Mouse (Mus musculus) midbrain, embryonic 12.5 days (tissue): ENCODE data around the gene Il2rg. TPM values are rescaled to one million over a fixed set of nuclear protein-coding genes. Genes with fewer than 3 reads are reported as not detected.

Experiments
- ATAC-seq: fragments of 200-750 bp; cut with Nextera tagmentation; 2 replicates; pipeline ENCODE4 v1.8.0; 2017; ENCODE audit warnings: low read depth, moderate TSS enrichment, moderate library complexity; ENCODE audit not compliant: low FRiP score
- H3K27ac ChIP-seq: fragments of 300-500 bp; sonication (generic); replicated peaks from 2 replicates; pipeline ENCODE4 v1.5.1; 2016; ENCODE audit warnings: mild to moderate bottlenecking
- H3K27me3 ChIP-seq: fragments of 300-500 bp; sonication (generic); 2 replicates; pipeline ENCODE4 v1.6.1; 2016; ENCODE audit warnings: mild to moderate bottlenecking
- H3K36me3 ChIP-seq: fragments of 300-500 bp; sonication (generic); 2 replicates; pipeline ENCODE4 v1.6.1; 2016
- H3K4me1 ChIP-seq: fragments of 300-500 bp; sonication (generic); 2 replicates; pipeline ENCODE4 v1.6.1; 2016
- H3K4me2 ChIP-seq: fragments of 300-500 bp; sonication (generic); replicated peaks from 2 replicates; pipeline ENCODE4 v1.6.1; 2016; ENCODE audit warnings: mild to moderate bottlenecking, moderate library complexity
- H3K4me3 ChIP-seq: fragments of 300-500 bp; sonication (generic); 2 replicates; pipeline ENCODE4 v1.5.1; 2016; ENCODE audit warnings: mild to moderate bottlenecking
- H3K9ac ChIP-seq: fragments of 300-500 bp; sonication (generic); replicated peaks from 2 replicates; pipeline ENCODE4 v1.6.1; 2016; ENCODE audit warnings: mild to moderate bottlenecking, moderate library complexity
- H3K9me3 ChIP-seq: fragments of 300-500 bp; sonication (generic); 2 replicates; pipeline ENCODE4 v1.6.1; 2016; ENCODE audit warnings: mild to moderate bottlenecking
- WGBS: fragments of 180-500 bp; shearing (Covaris S2); methylation state at CpG from one replicate; pipeline ENCODE4 v1.1.7; 2016; 5-methylcytosine and 5-hydroxymethylcytosine counted together
- polyA plus RNA-seq: library from polyadenylated mRNA; unstranded; fragments of >200 nt; fragmentation: Nextera tagmentation; extraction: Ambion mirVana; gene quantifications from 2 replicates; pipeline ENCODE4 v1.2.1, GENCODE M21; 2016

Gene Il2rg
- polyA plus RNA-seq: 3.1 and 4.1 TPM in 2 replicates

DNA sequence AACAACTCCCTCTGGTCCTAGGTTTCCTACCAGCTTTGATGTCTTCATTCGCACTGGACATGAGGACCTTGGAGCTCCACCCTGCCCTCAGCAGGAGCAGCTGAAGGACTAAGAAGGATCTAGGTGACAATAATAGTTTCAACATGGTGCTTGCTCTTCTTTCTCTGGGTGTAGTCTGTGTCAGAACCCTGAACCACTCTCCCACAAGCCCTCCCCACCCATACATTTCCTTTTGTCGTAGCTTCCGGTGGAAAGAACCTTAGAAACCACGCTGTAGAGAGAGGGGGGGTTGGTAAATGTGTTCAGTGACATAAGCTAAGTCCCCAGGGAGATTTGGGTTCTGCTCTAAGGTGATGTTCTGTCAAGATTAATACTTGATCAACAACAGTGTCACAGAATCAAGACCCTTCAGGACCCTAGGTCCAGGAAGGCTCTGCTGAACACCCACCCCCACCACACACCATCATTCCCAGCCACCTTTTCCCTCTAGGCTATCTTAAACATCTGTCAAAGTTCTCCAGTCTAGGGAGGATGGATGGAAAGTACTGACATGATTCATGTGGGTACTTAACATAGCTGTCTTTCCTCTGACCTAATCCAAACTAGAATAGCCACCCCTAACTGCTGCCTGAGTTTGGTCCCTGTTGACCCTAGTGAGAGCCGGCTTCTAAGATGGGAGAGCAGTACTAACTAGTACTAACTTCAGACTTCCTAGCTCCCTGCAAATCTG, at the start of gene Il2rg:
Gene Il2rg (minus strand): TSS at position 231 of the 730 bp plus-strand sequence.
- no peaks in the 10 kb centered on the region for H3K9me3 ChIP-seq
- no peak within 1 kb of the TSS for H3K4me2 ChIP-seq
- no peaks in the 10 kb centered on the region; the same call in 1 of the 2 replicates for H3K27me3 ChIP-seq
- H3K36me3 ChIP-seq: no peaks in the 10 kb centered on the region
- 82% methylated on average over 5 of the region's 5 CpGs for WGBS
- no peak for ATAC-seq
- no peak within 1 kb of the TSS for H3K4me3 ChIP-seq
- H3K9ac ChIP-seq: no peak within 1 kb of the TSS
- H3K4me1 ChIP-seq: no peaks in the 10 kb centered on the region
- H3K27ac ChIP-seq: no peak within 1 kb of the TSS

DNA sequence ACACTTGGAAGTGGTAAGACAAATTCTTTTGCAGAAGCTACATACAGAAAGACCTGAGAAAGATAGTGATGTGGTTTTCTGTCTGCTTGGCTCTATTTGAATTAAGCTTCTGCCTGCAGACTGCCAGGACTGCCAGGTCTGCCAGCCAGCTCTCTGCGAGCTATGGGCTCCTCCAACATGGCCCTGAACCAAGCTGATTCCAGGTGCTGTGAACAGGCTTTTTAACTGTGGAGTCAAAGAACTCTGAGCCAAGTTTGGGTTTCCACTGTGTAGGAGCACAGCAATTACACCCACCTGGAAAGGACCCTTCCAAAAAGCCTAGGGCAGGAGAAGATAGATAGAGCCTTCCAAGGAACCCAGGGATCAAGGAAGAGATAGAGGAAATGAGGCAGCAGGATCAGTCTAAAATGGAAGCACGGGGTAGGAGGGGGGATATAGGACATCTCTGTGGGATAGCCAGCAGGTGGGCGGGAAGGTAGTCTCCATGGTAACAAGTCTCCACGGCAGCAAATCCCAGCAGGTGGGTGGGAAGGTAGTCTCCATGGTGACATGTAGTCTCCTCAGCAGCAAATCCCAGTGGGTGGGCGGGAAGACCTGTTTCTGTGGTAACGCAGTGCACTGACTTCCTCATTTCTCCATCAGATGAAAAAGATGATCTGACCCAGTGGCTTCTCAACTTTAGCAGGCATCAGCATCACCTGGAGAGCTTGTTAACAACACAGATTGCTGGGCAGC, 45.7 kb upstream of the Il2rg start:
- Histone ChIP-seq H3K4me1 (peaks cover 8% of the 10 kb centered on the region; the same call in 1 of the 2 replicates), H3K9ac (no peak overlapping the region), H3K4me2 (no peak overlapping the region), H3K9me3 (no peaks in the 10 kb centered on the region), H3K36me3 (peaks cover 26% of the 10 kb centered on the region), H3K27ac (0 out of 2 replicates have a peak overlapping the region, but pooled peaks have one; percentile 20), H3K4me3 (no peak overlapping the region), H3K27me3 (peaks cover 9% of the 10 kb centered on the region; the same call in 1 of the 2 replicates)
- 0 out of 2 replicates have a peak, but pooled peaks have one; percentile 52 for ATAC-seq
- 33% methylated on average over 6 of the region's 6 CpGs for WGBS

DNA sequence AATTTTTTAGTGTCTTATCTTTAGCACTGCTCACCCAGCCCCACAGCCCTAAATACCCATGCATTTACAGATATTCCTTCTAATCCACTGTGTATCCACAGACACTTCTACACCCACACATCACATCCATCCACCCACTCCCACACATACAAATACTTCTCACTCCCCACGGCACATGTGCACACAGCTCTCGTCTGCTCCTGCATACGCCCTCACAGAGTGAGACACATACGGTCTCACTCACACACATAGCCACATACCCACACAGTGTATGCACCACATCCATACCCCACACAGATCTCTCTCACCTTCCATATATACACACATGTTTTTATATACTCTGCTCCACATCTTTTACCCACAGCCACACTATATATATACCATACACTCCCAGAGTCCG, 41.2 kb upstream of the Il2rg start:
- no peak overlapping the region for H3K4me2 ChIP-seq
- H3K36me3 ChIP-seq: peaks cover 13% of the 10 kb centered on the region
- H3K4me3 ChIP-seq: no peak overlapping the region
- 94% methylated on average over 5 of the region's 5 CpGs for WGBS
- H3K27me3 ChIP-seq: peaks cover 22% of the 10 kb centered on the region
- no peak for ATAC-seq
- no peak overlapping the region for H3K9ac ChIP-seq
- peaks cover 12% of the 10 kb centered on the region for H3K4me1 ChIP-seq
- H3K27ac ChIP-seq: no peak overlapping the region
- H3K9me3 ChIP-seq: no peaks in the 10 kb centered on the region

DNA sequence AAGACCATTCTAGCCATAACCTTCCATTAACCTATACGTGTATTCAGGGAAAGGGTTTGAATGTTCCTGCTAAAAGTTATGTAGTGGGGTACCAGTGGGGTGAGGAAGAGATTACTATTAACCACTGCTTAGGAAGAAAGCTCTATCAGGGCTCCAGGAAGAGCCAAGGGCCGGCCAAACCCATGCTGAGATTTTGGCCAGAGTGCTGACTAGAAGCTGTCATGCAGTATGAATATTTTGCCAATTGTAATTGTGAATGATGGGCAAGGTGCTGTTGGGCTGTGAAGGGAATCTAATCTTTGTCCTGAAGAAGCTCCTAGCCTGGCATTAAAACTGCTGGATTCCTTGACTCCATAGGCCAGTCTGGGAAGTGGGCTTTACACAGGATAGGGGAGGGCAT, 36.6 kb upstream of the Il2rg start:
- H3K27ac ChIP-seq: no peak overlapping the region
- H3K4me3 ChIP-seq: no peak overlapping the region
- 34% methylated on average over 2 of the region's 2 CpGs for WGBS
- H3K27me3 ChIP-seq: peaks cover 41% of the 10 kb centered on the region
- H3K4me2 ChIP-seq: no peak overlapping the region
- peaks cover 36% of the 10 kb centered on the region for H3K4me1 ChIP-seq
- peaks cover 4% of the 10 kb centered on the region for H3K36me3 ChIP-seq
- no peak overlapping the region for H3K9ac ChIP-seq
- ATAC-seq: no peak
- H3K9me3 ChIP-seq: no peaks in the 10 kb centered on the region

DNA sequence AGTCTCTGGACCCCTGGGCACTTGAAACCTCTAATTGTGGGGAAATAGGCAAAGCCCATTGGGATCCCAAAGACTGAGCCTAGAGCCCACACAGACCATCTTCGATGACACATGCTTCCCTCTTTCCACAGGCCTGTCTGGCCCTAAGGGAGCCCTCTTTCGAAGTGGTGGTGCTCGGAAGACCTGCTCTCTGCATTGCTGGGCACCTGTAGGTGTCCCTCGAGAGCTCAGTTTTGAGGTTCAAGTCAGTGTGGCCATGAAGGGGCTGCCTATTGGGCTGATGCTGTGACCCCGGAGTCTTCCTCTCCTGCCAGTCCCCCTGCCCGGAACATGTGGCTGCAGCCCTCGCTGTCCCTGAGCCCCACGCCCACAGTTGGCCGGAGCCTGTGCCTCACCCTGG, 33.6 kb upstream of the Il2rg start:
- Histone ChIP-seq H3K27me3 (peaks cover 32% of the 10 kb centered on the region), H3K4me3 (peak overlapping the region; percentile 49; the same call in 1 of the 2 replicates), H3K4me1 (peaks cover 36% of the 10 kb centered on the region), H3K9me3 (no peaks in the 10 kb centered on the region), H3K27ac (no peak overlapping the region), H3K9ac (no peak overlapping the region; the same call in 1 of the 2 replicates), H3K4me2 (peak overlapping the region; percentile 51), H3K36me3 (peaks cover 3% of the 10 kb centered on the region; the same call in 1 of the 2 replicates)
- ATAC-seq: no peak
- 61% methylated on average over 9 of the region's 9 CpGs for WGBS

DNA sequence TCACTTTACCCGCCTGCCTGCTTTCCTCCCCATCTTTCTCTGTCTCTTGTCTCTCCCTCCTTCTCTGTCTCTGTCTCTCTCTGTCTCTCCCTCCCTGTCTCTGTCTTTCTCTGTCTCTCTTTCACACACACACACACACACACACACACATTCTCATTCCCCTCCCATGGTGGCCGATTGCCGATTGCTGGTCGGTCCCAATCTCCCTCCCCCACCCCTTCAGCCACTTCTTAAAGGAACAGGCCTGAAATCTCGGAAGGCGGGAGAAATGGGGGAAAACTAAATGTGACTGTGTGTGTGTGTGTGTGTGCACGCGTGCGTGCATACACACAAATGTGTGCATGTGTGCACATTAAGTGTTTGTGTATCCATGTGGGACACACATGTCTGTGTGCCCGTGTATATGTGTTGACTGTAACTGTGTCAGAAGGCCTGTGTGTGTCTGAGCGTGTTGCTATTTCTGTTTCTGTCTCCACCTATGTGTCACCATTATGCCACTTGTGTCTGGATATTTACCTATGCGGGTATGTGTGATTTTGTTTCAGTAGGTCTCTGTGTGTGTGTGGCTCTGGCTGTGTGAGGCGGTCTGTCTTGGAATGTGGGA, 32.5 kb upstream of the Il2rg start:
- Histone ChIP-seq H3K27ac (peak overlapping the region; percentile 75), H3K9me3 (no peaks in the 10 kb centered on the region), H3K4me2 (peak overlapping the region; percentile 51), H3K27me3 (peaks cover 37% of the 10 kb centered on the region; the same call in 1 of the 2 replicates), H3K4me3 (peak overlapping the region; percentile 49), H3K9ac (peak overlapping the region; percentile 56; the same call in 1 of the 2 replicates), H3K4me1 (peaks cover 36% of the 10 kb centered on the region), H3K36me3 (peaks cover 14% of the 10 kb centered on the region)
- peak; percentile 38 for ATAC-seq
- 30% methylated on average over 13 of the region's 13 CpGs for WGBS

DNA sequence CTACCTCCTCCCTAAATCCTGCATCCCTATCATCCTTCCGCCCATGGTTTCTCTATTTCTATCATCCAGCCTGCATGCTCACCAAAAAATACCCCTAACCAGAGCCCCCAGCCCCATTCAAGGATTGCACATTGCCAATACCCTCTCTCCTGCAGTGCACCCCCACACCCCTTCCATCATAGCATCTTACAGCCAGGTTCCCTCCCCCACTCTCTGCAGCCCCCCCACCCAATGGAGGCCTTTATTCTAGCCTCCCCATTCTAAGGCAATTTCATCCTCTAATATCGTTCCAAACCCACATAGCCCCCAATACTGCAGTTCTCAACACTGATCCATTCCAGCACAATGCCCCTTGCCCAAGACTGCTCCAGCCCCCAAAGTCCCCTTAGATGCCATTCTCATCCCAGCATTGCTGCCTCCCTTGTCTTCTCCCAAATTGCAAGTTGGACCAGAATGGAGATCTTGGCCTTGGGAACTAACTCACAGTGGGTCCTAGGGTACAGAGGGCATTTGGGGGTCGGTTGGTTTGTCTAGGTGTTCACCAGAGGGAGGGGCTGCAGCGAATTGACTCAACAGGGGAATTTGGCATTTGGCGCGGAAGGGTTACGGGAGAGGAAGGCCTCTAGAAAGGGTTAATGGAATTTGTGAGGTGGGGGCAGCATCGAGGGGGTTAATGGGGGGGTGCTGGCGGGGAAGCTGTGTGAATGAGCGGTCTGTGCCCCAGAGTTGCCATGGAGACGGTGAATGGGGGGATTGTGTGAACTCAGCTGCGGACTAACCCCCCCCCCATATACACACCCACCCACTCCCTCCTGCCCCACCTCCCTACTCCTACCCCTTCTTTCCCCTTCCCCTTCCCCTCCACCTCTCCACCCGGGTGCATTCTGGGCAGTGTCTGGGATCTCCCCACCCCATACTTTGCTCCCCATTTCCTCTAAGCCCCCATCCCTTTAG, 31.7 kb upstream of the Il2rg start:
- Histone ChIP-seq H3K27me3 (peaks cover 37% of the 10 kb centered on the region; the same call in 1 of the 2 replicates), H3K4me3 (peak overlapping the region; percentile 49), H3K36me3 (peaks cover 14% of the 10 kb centered on the region), H3K9me3 (no peaks in the 10 kb centered on the region), H3K9ac (peak overlapping the region; percentile 56), H3K4me1 (peaks cover 36% of the 10 kb centered on the region), H3K4me2 (peak overlapping the region; percentile 51), H3K27ac (peak overlapping the region; percentile 75)
- ATAC-seq: peak; percentile 84
- WGBS: 31% methylated on average over 9 of the region's 13 CpGs

DNA sequence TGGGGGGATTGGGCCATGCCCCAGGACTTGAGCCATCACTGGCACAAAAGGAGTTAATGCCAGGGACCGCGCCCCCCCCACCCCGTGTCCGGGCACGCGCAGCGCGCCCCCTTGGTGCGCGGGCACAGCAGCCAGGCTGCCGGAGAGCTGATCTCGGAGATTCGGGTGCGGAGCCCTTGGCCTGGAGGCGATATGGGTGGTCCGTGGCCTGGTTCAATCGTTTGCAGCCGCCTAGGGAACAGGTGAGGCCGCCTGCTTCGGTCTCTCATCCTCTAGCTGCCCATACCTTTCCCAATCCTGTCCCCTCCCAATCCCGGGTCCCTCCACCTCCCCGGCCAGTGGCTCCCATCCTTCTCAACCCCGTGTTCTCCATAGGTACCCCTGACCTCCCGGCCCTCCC, 31.0 kb upstream of the Il2rg start, which contains the start of gene Nlgn3:
Gene Nlgn3 (plus strand): TSS at position 114 of the 400 bp plus-strand sequence.
- Histone ChIP-seq H3K4me2 (peak within 1 kb of the TSS; percentile 51), H3K36me3 (peaks cover 17% of the 10 kb centered on the region), H3K9ac (peak within 1 kb of the TSS; percentile 56), H3K27me3 (peaks cover 35% of the 10 kb centered on the region; the same call in 1 of the 2 replicates), H3K4me3 (peak within 1 kb of the TSS; percentile 49), H3K27ac (peak within 1 kb of the TSS; percentile 75), H3K4me1 (peaks cover 30% of the 10 kb centered on the region), H3K9me3 (no peaks in the 10 kb centered on the region)
- ATAC-seq: peak; percentile 17
- WGBS: 41% methylated on average over 17 of the region's 24 CpGs

DNA sequence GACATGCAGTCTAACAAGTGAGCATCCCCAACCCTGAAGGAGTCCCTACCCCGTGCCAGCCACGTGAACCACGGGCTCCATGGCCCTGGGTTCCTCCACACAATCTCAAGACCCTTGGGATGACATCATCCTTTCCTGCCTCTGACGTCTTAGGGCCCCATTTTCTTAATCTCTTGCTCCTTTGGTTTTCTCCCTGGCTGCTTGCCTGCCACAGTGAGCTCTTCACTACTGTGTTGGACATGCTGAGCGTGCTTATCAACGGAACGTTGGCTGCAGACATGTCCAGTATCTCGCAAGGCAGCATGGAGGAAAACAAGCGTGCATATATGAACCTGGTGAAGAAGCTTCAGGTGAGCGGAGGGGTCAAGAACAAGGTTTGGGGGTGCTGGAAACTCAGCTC, 22.1 kb upstream of the Il2rg start:
- no peaks in the 10 kb centered on the region for H3K4me1 ChIP-seq
- peaks cover 84% of the 10 kb centered on the region for H3K36me3 ChIP-seq
- WGBS: 89% methylated on average over 10 of the region's 10 CpGs
- H3K27me3 ChIP-seq: no peaks in the 10 kb centered on the region
- no peak overlapping the region for H3K4me3 ChIP-seq
- no peak overlapping the region for H3K9ac ChIP-seq
- H3K9me3 ChIP-seq: no peaks in the 10 kb centered on the region
- no peak for ATAC-seq
- no peak overlapping the region for H3K4me2 ChIP-seq
- no peak overlapping the region for H3K27ac ChIP-seq

DNA sequence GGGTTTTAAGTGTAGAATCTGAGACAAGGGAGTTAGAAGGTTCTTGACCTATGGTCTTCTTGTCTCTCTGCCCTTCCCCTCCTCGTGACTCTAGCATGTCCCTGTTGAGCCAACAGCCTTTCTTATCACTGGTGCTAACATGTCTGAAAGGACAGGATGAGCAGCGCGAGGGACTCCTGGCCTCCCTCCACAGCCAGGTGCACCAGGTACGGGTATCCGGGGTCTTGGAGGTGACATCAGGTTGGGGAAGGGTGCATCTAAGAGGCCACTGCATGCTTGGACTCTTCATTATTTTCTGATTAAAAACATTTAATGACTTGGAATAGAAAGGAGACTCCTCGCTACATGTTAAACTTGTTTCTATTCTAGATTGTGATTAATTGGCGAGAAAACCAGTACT, 21.0 kb upstream of the Il2rg start:
- peaks cover 90% of the 10 kb centered on the region for H3K36me3 ChIP-seq
- no peak overlapping the region for H3K4me3 ChIP-seq
- no peaks in the 10 kb centered on the region for H3K9me3 ChIP-seq
- no peaks in the 10 kb centered on the region for H3K4me1 ChIP-seq
- no peak overlapping the region for H3K27ac ChIP-seq
- no peak overlapping the region for H3K4me2 ChIP-seq
- H3K27me3 ChIP-seq: no peaks in the 10 kb centered on the region
- no peak overlapping the region for H3K9ac ChIP-seq
- 86% methylated on average over 7 of the region's 7 CpGs for WGBS
- no peak for ATAC-seq

DNA sequence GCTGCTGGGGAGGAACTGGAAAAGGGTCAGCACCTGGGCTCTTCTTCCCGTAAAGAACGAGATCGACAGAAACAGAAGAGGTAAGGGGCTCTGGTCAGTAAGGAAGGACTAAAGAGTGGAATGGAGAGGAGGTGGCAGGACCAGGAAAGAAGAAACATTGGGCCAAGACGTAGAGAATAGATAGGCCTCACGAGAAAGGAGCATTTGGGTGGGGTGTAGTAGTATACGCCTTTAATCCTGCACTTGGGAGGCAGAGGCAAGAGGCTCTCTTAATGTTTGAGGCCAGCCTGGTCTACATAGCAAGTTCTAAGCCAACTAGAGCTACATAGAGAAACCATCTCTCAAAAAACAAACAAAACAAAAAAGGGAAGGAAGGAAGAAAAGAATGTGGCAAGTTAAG, 20.4 kb upstream of the Il2rg start:
- Histone ChIP-seq H3K4me3 (no peak overlapping the region), H3K27ac (no peak overlapping the region), H3K36me3 (peaks cover 90% of the 10 kb centered on the region), H3K4me1 (no peaks in the 10 kb centered on the region), H3K9me3 (no peaks in the 10 kb centered on the region), H3K27me3 (no peaks in the 10 kb centered on the region), H3K9ac (no peak overlapping the region), H3K4me2 (no peak overlapping the region)
- 92% methylated on average over 6 of the region's 6 CpGs for WGBS
- ATAC-seq: no peak
